In the genomic region with DNA sequence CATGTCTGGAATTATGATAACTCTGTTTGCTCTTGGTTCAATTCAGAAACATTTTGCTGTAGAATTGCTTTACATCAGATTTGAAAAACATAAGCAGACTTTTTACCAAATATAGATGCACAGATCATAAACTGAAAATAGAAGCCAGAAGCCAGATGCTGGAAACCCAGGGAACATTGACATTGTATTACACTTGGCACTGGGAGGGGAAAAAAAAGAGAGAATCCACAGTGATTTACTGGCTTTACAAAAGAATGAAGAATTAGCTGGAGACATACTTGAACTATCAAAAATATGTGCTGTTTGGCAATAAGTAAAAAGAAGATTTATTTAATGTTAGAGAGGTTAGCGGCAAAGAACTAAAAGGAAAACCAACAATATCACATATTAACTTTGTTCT, we compare ENCODE assay signal across 11 mouse cellular contexts. TPM values are rescaled to one million over a fixed set of nuclear protein-coding genes. Genes with fewer than 3 reads are reported as not detected.
"Had no signal": no experiment of that assay in that cellular context is flagged by ENCODE, and none has a peak within 500 bp of the region (broad histone marks: within the 10 kb centered on the region; RNA-seq: fewer than 3 reads in every experiment).

No protein-coding gene starts in this region.

- H3K9me3 ChIP-seq: midbrain, embryonic 13.5 days; neural tube, embryonic 15.5 days had no signal

- DNase-seq: kidney, adult 9 months; thymus, adult 2 months; thymus, postnatal 25 days had no signal

- H3K36me3 ChIP-seq: limb, embryonic 13.5 days; midbrain, embryonic 13.5 days; neural tube, embryonic 15.5 days had no signal

- H3K9ac ChIP-seq: limb, embryonic 13.5 days; liver, embryonic 14.5 days; midbrain, embryonic 13.5 days; neural tube, embryonic 15.5 days had no signal

- H3K4me2 ChIP-seq: limb, embryonic 13.5 days; midbrain, embryonic 13.5 days; neural tube, embryonic 15.5 days had no signal

- H3K27ac ChIP-seq: layer of hippocampus, adult 2 months; limb, embryonic 13.5 days; liver, embryonic 14.5 days; midbrain, embryonic 13.5 days; neural tube, embryonic 15.5 days had no signal

- H3K4me3 ChIP-seq: layer of hippocampus, adult 2 months; limb, embryonic 13.5 days; midbrain, embryonic 13.5 days; myocyte; neural tube, embryonic 15.5 days had no signal

- ATAC-seq: hindbrain, embryonic 16.5 days; inflammation-experienced regulatory T-cells, adult 6 months; midbrain, embryonic 13.5 days had no signal

- H3K27me3 ChIP-seq: limb, embryonic 13.5 days; midbrain, embryonic 13.5 days; neural tube, embryonic 15.5 days had no signal

- H3K4me1 ChIP-seq: midbrain, embryonic 13.5 days had no signal

RNA-seq across cellular contexts. Expression of gene Rhobtb1, which starts 44.4 kb away (rescaled TPM):
- polyA plus RNA-seq: inflammation-experienced regulatory T-cells, adult 6 months had no signal
